Mouse (Mus musculus): ENCODE measurements around the gene Blm. TPM values are rescaled to one million over a fixed set of nuclear protein-coding genes. Genes with fewer than 3 reads are reported as not detected.
"Not testable (repeated sequence)": the region's sequence is repeated elsewhere in the genome, so short reads cannot be mapped to it uniquely, and the experiment has no call there.

Gene Blm
- polyA plus RNA-seq, 1 experiment from 2014 or later = 10.1 TPM

- Histone ChIP-seq H3K27ac (no peak overlapping the region), H3K27me3 (replicated peaks) (no peaks in the 10 kb centered on the region), H3K36me3 (replicated peaks) (peaks cover 6% of the 10 kb centered on the region; the same call in 1 of the 2 replicates), H3K9me3 (no peaks in the 10 kb centered on the region), H3K9ac (no peak overlapping the region), H3K4me1 (no peaks in the 10 kb centered on the region), H3K4me3 (no peak overlapping the region), H3K4me2 (no peak overlapping the region)
- ATAC-seq (replicated peaks) = no peak
- WGBS = 69% methylated on average over 16 of the region's 16 CpGs
These were observed 22.4 kb downstream of the Blm start for GRCm38 (mm10) chr7:80512408-80513085.

DNA sequence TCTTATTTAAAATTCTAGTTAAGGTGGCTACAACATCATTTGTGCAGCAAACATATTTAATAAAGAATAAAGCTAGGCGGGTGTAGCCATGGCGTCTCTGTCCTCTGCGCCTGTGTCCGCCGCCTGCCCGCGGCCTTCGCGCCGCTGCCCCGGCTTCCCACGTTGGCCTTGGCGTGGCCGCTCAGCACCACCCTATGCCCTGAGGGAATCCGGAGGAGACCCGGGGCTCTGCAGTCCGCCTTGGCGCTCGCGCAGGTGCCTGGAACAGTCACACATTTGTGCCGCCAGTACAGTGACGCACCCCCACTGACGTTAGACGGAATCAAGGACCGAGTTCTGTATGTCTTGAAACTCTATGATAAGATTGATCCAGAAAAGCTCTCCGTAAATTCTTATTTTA, 27.2 kb downstream of the Blm start:
- H3K4me2 ChIP-seq; H3K27me3 ChIP-seq (replicated peaks); H3K9ac ChIP-seq; H3K4me3 ChIP-seq; H3K27ac ChIP-seq; H3K9me3 ChIP-seq; H3K36me3 ChIP-seq (replicated peaks); ATAC-seq (replicated peaks); H3K4me1 ChIP-seq: not testable (repeated sequence)
- 96% methylated on average over 26 of the region's 26 CpGs for WGBS

GRCm38 (mm10) chr7:80506007-80506406, 28.9 kb downstream of the Blm start:
- Histone ChIP-seq H3K36me3 (replicated peaks) (peaks cover 9% of the 10 kb centered on the region; the same call in 1 of the 2 replicates), H3K27me3 (replicated peaks) (no peaks in the 10 kb centered on the region), H3K4me2 (no peak overlapping the region), H3K4me1 (no peaks in the 10 kb centered on the region), H3K4me3 (no peak overlapping the region), H3K9me3 (no peaks in the 10 kb centered on the region), H3K9ac (no peak overlapping the region), H3K27ac (no peak overlapping the region)
- 87% methylated on average over 3 of the region's 3 CpGs for WGBS
- no peak for ATAC-seq (replicated peaks)

DNA sequence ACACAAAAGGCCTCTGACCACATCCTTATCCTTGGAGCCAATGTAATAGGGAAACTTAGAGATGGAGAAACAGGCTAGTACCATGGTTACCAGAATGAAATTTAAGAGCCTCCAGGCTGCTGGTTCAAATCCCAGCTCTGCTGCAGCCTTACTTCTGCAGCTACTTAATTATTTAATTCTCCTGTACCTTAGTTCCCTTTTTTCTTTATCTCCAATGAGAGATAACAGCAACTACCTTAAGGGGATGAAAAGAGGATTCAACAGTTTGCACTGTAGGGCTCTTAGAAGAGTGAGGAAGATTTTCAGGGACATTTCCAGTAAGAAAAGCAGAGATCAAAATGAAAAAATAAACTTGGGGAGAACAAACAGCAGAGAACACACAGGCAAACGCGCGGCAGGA, 30.0 kb downstream of the Blm start:
- no peak overlapping the region for H3K27ac ChIP-seq
- 90% methylated on average over 3 of the region's 3 CpGs for WGBS
- no peak overlapping the region for H3K9ac ChIP-seq
- H3K4me2 ChIP-seq = no peak overlapping the region
- no peaks in the 10 kb centered on the region for H3K27me3 ChIP-seq (replicated peaks)
- ATAC-seq (replicated peaks) = no peak
- no peak overlapping the region for H3K4me3 ChIP-seq
- H3K36me3 ChIP-seq (replicated peaks) = peaks cover 9% of the 10 kb centered on the region; the same call in 1 of the 2 replicates
- H3K4me1 ChIP-seq = no peaks in the 10 kb centered on the region
- no peaks in the 10 kb centered on the region for H3K9me3 ChIP-seq

DNA sequence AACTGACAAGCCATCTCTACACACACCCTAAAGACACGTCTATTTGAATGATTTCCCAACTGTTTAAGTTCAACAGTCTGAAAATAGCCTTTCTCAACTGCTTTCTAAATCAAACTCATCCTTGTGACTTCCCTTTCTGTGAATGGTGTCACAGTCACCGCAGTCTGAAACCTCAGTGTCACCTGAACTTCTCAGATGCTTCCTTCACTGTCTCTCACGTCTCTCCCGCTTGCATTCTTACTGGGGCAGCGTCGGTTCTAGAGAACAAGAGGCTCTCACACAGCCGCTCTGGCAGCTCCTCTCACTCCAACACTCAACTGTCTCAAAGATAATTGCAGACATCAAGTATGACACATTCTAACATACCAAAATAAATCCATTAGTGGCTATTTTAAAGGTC, 33.9 kb downstream of the Blm start:
- Histone ChIP-seq H3K4me1 (no peaks in the 10 kb centered on the region), H3K4me3 (no peak overlapping the region), H3K9ac (no peak overlapping the region), H3K27me3 (replicated peaks) (no peaks in the 10 kb centered on the region), H3K36me3 (replicated peaks) (peaks cover 9% of the 10 kb centered on the region; the same call in 1 of the 2 replicates), H3K27ac (no peak overlapping the region), H3K4me2 (no peak overlapping the region), H3K9me3 (no peaks in the 10 kb centered on the region)
- no peak for ATAC-seq (replicated peaks)
- WGBS = 91% methylated on average over 7 of the region's 7 CpGs

- H3K27ac ChIP-seq = no peak overlapping the region
- no peaks in the 10 kb centered on the region for H3K9me3 ChIP-seq
- H3K4me2 ChIP-seq = no peak overlapping the region
- H3K9ac ChIP-seq = no peak overlapping the region
- H3K4me1 ChIP-seq = no peaks in the 10 kb centered on the region
- peaks cover 9% of the 10 kb centered on the region; the same call in 1 of the 2 replicates for H3K36me3 ChIP-seq (replicated peaks)
- no peaks in the 10 kb centered on the region for H3K27me3 ChIP-seq (replicated peaks)
- H3K4me3 ChIP-seq = no peak overlapping the region
- no peak for ATAC-seq (replicated peaks)
These were observed 34.8 kb downstream of the Blm start for GRCm38 (mm10) chr7:80500099-80500498.

DNA sequence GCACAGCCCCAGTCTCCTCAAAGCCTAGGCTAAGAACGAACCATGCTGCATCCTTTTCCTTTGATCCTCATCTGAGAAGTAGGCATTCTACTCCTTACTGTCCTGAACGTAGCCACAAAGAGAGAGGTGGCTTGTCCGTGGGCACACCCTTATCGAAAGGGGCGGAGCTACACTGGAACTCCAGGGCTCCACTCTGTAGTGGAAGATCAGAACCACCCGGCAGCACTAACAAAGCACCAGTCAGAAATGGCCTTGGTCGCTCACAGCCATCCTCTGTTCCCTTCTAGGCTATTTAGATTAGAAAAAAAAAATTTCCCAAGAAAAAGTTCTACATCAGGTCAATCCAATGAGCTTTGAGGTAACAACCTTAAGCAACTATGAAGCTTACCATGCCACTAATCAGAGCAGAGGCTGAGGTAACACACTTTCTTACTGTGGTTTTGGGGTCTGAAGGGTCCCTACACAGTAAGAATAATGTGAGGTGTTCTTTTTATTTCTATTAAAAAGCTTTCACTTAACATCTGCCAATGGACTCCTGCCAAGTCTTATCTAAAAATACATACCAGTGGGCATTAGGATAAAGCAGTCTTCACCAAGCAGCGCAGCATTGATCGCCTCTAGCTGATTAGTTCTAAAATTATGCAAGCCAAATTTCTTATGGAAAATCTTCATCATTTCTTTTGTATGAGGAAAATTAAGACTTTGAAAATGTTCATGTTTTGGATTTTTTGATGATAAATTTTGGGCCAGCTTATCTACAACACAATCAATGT, 35.5 kb downstream of the Blm start:
- Histone ChIP-seq H3K27me3 (replicated peaks) (no peaks in the 10 kb centered on the region), H3K27ac (no peak overlapping the region), H3K36me3 (replicated peaks) (peaks cover 9% of the 10 kb centered on the region; the same call in 1 of the 2 replicates), H3K9ac (no peak overlapping the region), H3K4me3 (no peak overlapping the region), H3K4me1 (no peaks in the 10 kb centered on the region), H3K4me2 (no peak overlapping the region), H3K9me3 (no peaks in the 10 kb centered on the region)
- 89% methylated on average over 9 of the region's 9 CpGs for WGBS
- no peak for ATAC-seq (replicated peaks)

DNA sequence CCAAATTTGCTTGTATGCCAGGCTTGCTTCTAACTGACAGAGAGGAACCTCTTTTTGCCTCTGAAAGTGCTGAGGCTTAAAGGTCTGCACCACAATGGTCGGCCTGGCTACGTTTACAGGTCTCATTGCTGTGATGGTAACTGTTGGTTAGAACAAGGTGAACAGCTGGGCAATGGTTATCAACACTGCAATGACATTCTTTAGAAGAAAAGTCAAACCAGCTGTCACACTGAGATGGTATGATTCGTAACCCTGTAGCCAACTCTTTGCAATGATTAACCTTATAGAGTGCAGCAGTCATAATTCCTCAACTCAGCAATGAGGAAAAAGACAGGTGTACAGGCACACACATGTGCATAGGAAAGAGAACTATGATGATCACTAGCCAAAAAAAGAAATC, 38.3 kb downstream of the Blm start:
- 90% methylated on average over 3 of the region's 3 CpGs for WGBS
- no peaks in the 10 kb centered on the region for H3K27me3 ChIP-seq (replicated peaks)
- 0 out of 2 replicates have a peak, but pooled peaks cover 3% of the 10 kb centered on the region for H3K36me3 ChIP-seq (replicated peaks)
- no peak overlapping the region for H3K4me2 ChIP-seq
- no peaks in the 10 kb centered on the region for H3K9me3 ChIP-seq
- H3K27ac ChIP-seq = no peak overlapping the region
- no peaks in the 10 kb centered on the region for H3K4me1 ChIP-seq
- no peak overlapping the region for H3K9ac ChIP-seq
- no peak for ATAC-seq (replicated peaks)
- H3K4me3 ChIP-seq = no peak overlapping the region

- no peaks in the 10 kb centered on the region for H3K9me3 ChIP-seq
- H3K9ac ChIP-seq = no peak overlapping the region
- no peak overlapping the region for H3K27ac ChIP-seq
- 83% methylated on average over 6 of the region's 6 CpGs for WGBS
- H3K4me2 ChIP-seq = no peak overlapping the region
- H3K36me3 ChIP-seq (replicated peaks) = 0 out of 2 replicates have a peak, but pooled peaks cover 3% of the 10 kb centered on the region
- H3K4me3 ChIP-seq = no peak overlapping the region
- no peaks in the 10 kb centered on the region for H3K27me3 ChIP-seq (replicated peaks)
- ATAC-seq (replicated peaks) = no peak
- H3K4me1 ChIP-seq = no peaks in the 10 kb centered on the region
These were observed 39.7 kb downstream of the Blm start for GRCm38 (mm10) chr7:80495210-80495609.

- ATAC-seq (replicated peaks) = no peak
- Histone ChIP-seq H3K4me2 (no peak overlapping the region), H3K27ac (no peak overlapping the region), H3K36me3 (replicated peaks) (0 out of 2 replicates have a peak, but pooled peaks cover 3% of the 10 kb centered on the region), H3K27me3 (replicated peaks) (no peaks in the 10 kb centered on the region), H3K4me1 (no peaks in the 10 kb centered on the region), H3K9me3 (no peaks in the 10 kb centered on the region), H3K4me3 (no peak overlapping the region), H3K9ac (no peak overlapping the region)
- 92% methylated on average over 3 of the region's 3 CpGs for WGBS
These were observed 42.9 kb downstream of the Blm start for GRCm38 (mm10) chr7:80491995-80492394.

- Histone ChIP-seq H3K9me3 (no peaks in the 10 kb centered on the region), H3K4me1 (no peaks in the 10 kb centered on the region), H3K4me2 (no peak overlapping the region), H3K27me3 (replicated peaks) (no peaks in the 10 kb centered on the region), H3K36me3 (replicated peaks) (0 out of 2 replicates have a peak, but pooled peaks cover 3% of the 10 kb centered on the region), H3K27ac (no peak overlapping the region), H3K9ac (no peak overlapping the region), H3K4me3 (no peak overlapping the region)
- WGBS = 95% methylated on average over 3 of the region's 3 CpGs
- ATAC-seq (replicated peaks) = no peak
These were observed 43.8 kb downstream of the Blm start for GRCm38 (mm10) chr7:80491086-80491485.

DNA sequence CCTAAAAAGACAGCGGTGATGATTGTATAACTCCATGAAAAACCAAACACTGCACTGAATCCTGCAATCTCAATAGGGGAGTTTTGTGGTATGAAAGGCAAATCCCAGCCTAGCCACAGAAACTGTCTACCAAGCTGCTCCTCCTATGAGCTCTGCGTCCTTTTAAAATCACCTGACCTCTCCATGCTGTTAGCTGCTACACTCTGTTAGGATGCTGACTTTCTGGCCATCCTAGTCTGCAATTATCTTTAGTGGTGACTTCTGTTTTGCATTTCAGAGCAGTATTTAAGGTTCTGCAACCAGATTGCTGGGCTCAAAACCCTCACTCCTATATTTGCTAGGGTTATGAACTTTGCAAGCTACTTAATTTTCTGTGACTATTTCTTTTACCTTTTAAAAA, 44.6 kb downstream of the Blm start:
- no peak for ATAC-seq (replicated peaks)
- no peak overlapping the region for H3K9ac ChIP-seq
- H3K4me1 ChIP-seq = no peaks in the 10 kb centered on the region
- H3K9me3 ChIP-seq = no peaks in the 10 kb centered on the region
- no peaks in the 10 kb centered on the region for H3K27me3 ChIP-seq (replicated peaks)
- H3K4me3 ChIP-seq = no peak overlapping the region
- WGBS = 95% methylated on average over 2 of the region's 2 CpGs
- no peak overlapping the region for H3K27ac ChIP-seq
- H3K4me2 ChIP-seq = no peak overlapping the region
- H3K36me3 ChIP-seq (replicated peaks) = 0 out of 2 replicates have a peak, but pooled peaks cover 3% of the 10 kb centered on the region
